Mouse (Mus musculus): ENCODE data around the gene Megf9.
A peak's percentile ranks its signal among the peaks of the same experiment; 100 is the strongest.

Megf9 gene

GRCm38 (mm10) chr4:70409994-70410721 lies 124.6 kb downstream of the Megf9 start, which contains the start of gene Cdk5rap2:
TSS of gene Cdk5rap2 (minus strand) at chr4:70410443.
- DNase-seq = peak; percentile 99

GRCm38 (mm10) chr4:70409456-70409855 lies 125.3 kb downstream of the Megf9 start:
- no peak for DNase-seq

GRCm38 (mm10) chr4:70402109-70402819 lies 132.5 kb downstream of the Megf9 start:
- peak; percentile 61 for DNase-seq

GRCm38 (mm10) chr4:70399476-70399875 lies 135.3 kb downstream of the Megf9 start:
- DNase-seq = no peak

GRCm38 (mm10) chr4:70399074-70399473 lies 135.7 kb downstream of the Megf9 start:
- DNase-seq = no peak

- DNase-seq = no peak
Observed at GRCm38 (mm10) chr4:70398088-70398487, 136.7 kb downstream of the Megf9 start.

- no peak for DNase-seq
Observed at GRCm38 (mm10) chr4:70396701-70397100, 138.1 kb downstream of the Megf9 start.

GRCm38 (mm10) chr4:70394736-70395135 lies 140.1 kb downstream of the Megf9 start:
- no peak for DNase-seq

- DNase-seq = no peak
Observed at GRCm38 (mm10) chr4:70391760-70392372, 142.9 kb downstream of the Megf9 start.

- no peak for DNase-seq
Observed at GRCm38 (mm10) chr4:70391073-70391472, 143.7 kb downstream of the Megf9 start.

GRCm38 (mm10) chr4:70386206-70386605 lies 148.6 kb downstream of the Megf9 start:
- DNase-seq = no peak

GRCm38 (mm10) chr4:70377359-70377758 lies 157.4 kb downstream of the Megf9 start:
- no peak for DNase-seq
